Mouse (Mus musculus) ES-E14 (cell line): ENCODE data around the gene Zfp553. TPM values are rescaled to one million over a fixed set of nuclear protein-coding genes. Genes with fewer than 3 reads are reported as not detected.

Source experiments
- DNase-seq: peaks from one replicate; pipeline ENCODE4 v3.0.0-alpha.2; 2013; ENCODE audit warnings: low read depth, low spot score
- H3K27ac ChIP-seq: 2 replicates; pipeline ENCODE4 v1.5.1; 2012; ENCODE audit warnings: low read depth, mild to moderate bottlenecking, low read length, moderate library complexity, mixed read lengths; ENCODE audit not compliant: poor library complexity, insufficient read depth, severe bottlenecking
- H3K36me3 ChIP-seq: 2 replicates; pipeline ENCODE4 v1.6.1; 2012; ENCODE audit warnings: mild to moderate bottlenecking, low read length, moderate library complexity, mixed read lengths; ENCODE audit not compliant: control insufficient read depth, poor library complexity, insufficient read depth, severe bottlenecking
- H3K4me1 ChIP-seq, 2 experiments: fragments of 150-350 bp in 1 of 2; sonication (generic) in 1 of 2; 2 replicates each; pipeline ENCODE4 v1.6.1; 2012; ENCODE audit warnings: low read length in 2 of 2, mild to moderate bottlenecking in 1 of 2, mixed read lengths in 1 of 2; ENCODE audit not compliant: control insufficient read depth in 2 of 2, insufficient read depth in 2 of 2, poor library complexity in 1 of 2
- H3K4me3 ChIP-seq, 2 experiments: fragments of 150-350 bp in 1 of 2; sonication (generic) in 1 of 2; 2 replicates each; pipeline ENCODE4 v1.5.1; 2012; ENCODE audit warnings: low read length in 2 of 2, low read depth in 1 of 2, mild to moderate bottlenecking in 1 of 2, mixed read lengths in 1 of 2; ENCODE audit not compliant: insufficient read depth in 1 of 2, poor library complexity in 1 of 2, severe bottlenecking in 1 of 2
- H3K9ac ChIP-seq: 2 replicates; pipeline ENCODE4 v1.6.1; 2012; ENCODE audit warnings: low read depth, mild to moderate bottlenecking, low read length, mixed read lengths; ENCODE audit not compliant: poor library complexity, insufficient read depth, severe bottlenecking
- H3K9me3 ChIP-seq: fragments of 150-350 bp; sonication (generic); 2 replicates; pipeline ENCODE4 v1.6.1; 2012; ENCODE audit warnings: low read depth, mild to moderate bottlenecking, low read length; ENCODE audit not compliant: control insufficient read depth, insufficient read depth
- CHD2 ChIP-seq: IDR thresholded peaks from 2 replicates; pipeline ENCODE4 v1.6.1; 2014; ENCODE audit warnings: mild to moderate bottlenecking, low read depth, low read length, inconsistent platforms
- HCFC1 ChIP-seq: IDR thresholded peaks from 2 replicates; pipeline ENCODE4 v1.6.1; 2012; ENCODE audit warnings: low read length, inconsistent platforms, borderline replicate concordance; ENCODE audit not compliant: insufficient read depth
- MAFK ChIP-seq: IDR thresholded peaks from 2 replicates; pipeline ENCODE4 v1.6.1; 2014; ENCODE audit warnings: mild to moderate bottlenecking, low read depth, low read length, inconsistent platforms; ENCODE audit not compliant: insufficient read depth
- ZC3H11A ChIP-seq: IDR thresholded peaks from 2 replicates; pipeline ENCODE4 v1.6.1; 2012; ENCODE audit warnings: low read depth, mild to moderate bottlenecking, inconsistent platforms, low read length, borderline replicate concordance
- ZNF384 ChIP-seq: IDR thresholded peaks from 2 replicates; pipeline ENCODE4 v1.6.1; 2012; ENCODE audit warnings: low read depth, low read length, inconsistent platforms
- in situ Hi-C, 2 experiments: fragments of 600-800 bp; cut with MboI; formaldehyde crosslinking; loops; one replicate each; pipeline ENCODE4 v1.15.1; 2025; ENCODE audit warnings: low sequenced_read_pairs in 2 of 2, inconsistent platforms in 1 of 2; ENCODE audit not compliant: unreplicated experiment in 2 of 2
- total RNA-seq: library from RNA; depleted of rRNA; stranded (reverse); fragments of 300-350 nt; gene quantifications from 2 replicates; pipeline ENCODE4 v1.2.3, GENCODE M21; 2012; rRNA removed

Gene Zfp553
- total RNA-seq, 1 experiment: 55.2 TPM

GRCm38 (mm10) chr7:127282190-127282589 is 49.3 kb downstream of the Zfp553 start:
- no peak overlapping the region for H3K9ac ChIP-seq
- H3K4me1 ChIP-seq: peaks cover 0 to 14% of the 10 kb centered on the region in 2 experiments
- no peak for DNase-seq
- no peaks in the 10 kb centered on the region for H3K9me3 ChIP-seq
- no peaks in the 10 kb centered on the region for H3K36me3 ChIP-seq
- H3K4me3 ChIP-seq: no peak overlapping the region
- TF ChIP-seq MAFK (no peak), ZC3H11A (no peak), CHD2 (no peak), HCFC1 (no peak), ZNF384 (no peak)
- in situ Hi-C loops: no loop called here
- no peak overlapping the region for H3K27ac ChIP-seq

- no peak for DNase-seq
- Histone ChIP-seq H3K27ac (no peak overlapping the region), H3K9me3 (no peaks in the 10 kb centered on the region), H3K9ac (no peak overlapping the region), H3K4me1 (no peaks in the 10 kb centered on the region; a peak in 1 of 4 replicates), H3K36me3 (no peaks in the 10 kb centered on the region), H3K4me3 (no peak overlapping the region)
- TF ChIP-seq MAFK (no peak), ZC3H11A (no peak), CHD2 (no peak), ZNF384 (no peak)
- in situ Hi-C loops: no loop called here
Measured at GRCm38 (mm10) chr7:127285154-127285553, 52.3 kb downstream of the Zfp553 start.

Other genes with a start within 250 kb of the Zfp553 start
- gene Mvp, start 218.4 kb upstream of the Zfp553 start, total RNA-seq: 49.2 and 56.0 TPM in 2 replicates
- gene Pagr1b, start 216.6 kb upstream of the Zfp553 start, total RNA-seq: 0.63 and 1.3 TPM in 2 replicates
- 12.1 and 32.3 TPM in 2 replicates for gene Pagr1a, start 215.7 kb upstream of the Zfp553 start, total RNA-seq
- gene Gm42742, start 212.0 kb upstream of the Zfp553 start, total RNA-seq: 23.4 and 38.4 TPM in 2 replicates
- 0.36 and 0.85 TPM in 2 replicates for gene Prrt2, start 211.8 kb upstream of the Zfp553 start, total RNA-seq
- 134 and 164 TPM in 2 replicates for gene Maz, start 206.0 kb upstream of the Zfp553 start, total RNA-seq
- 97.4 and 117 TPM in 2 replicates for gene Kif22, start 190.6 kb upstream of the Zfp553 start, total RNA-seq
- not detected in 2 replicates for gene Zg16, start 145.7 kb upstream of the Zfp553 start, total RNA-seq
- 13.5 and 31.2 TPM in 2 replicates for gene AI467606, start 141.7 kb upstream of the Zfp553 start, total RNA-seq
- 5.6 and 7.1 TPM in 2 replicates for gene Qprt, start 110.8 kb upstream of the Zfp553 start, total RNA-seq
- gene Spn, start 95.2 kb upstream of the Zfp553 start, total RNA-seq: 30.2 and 67.4 TPM in 2 replicates
- 113 and 133 TPM in 2 replicates for gene Cd2bp2, start 37.0 kb upstream of the Zfp553 start, total RNA-seq
- 63.3 and 67.0 TPM in 2 replicates for gene Tbc1d10b, start 24.6 kb upstream of the Zfp553 start, total RNA-seq
- gene Mylpf, start 24.2 kb upstream of the Zfp553 start, total RNA-seq: 322 and 498 TPM in 2 replicates
- gene Sept1, start 69 bp downstream of the Zfp553 start, total RNA-seq: 85.8 and 128 TPM in 2 replicates
- 18.7 and 21.6 TPM in 2 replicates for gene Zfp771, start 11.2 kb downstream of the Zfp553 start, total RNA-seq
- gene Dctpp1, start 27.6 kb downstream of the Zfp553 start, total RNA-seq: 391 and 461 TPM in 2 replicates
- 104 and 113 TPM in 2 replicates for gene Sephs2, start 41.0 kb downstream of the Zfp553 start, total RNA-seq
- 1.8 and 2.2 TPM in 2 replicates for gene Itgal, start 63.2 kb downstream of the Zfp553 start, total RNA-seq
- gene Zfp768, start 112.5 kb downstream of the Zfp553 start, total RNA-seq: 3.5 and 4.4 TPM in 2 replicates
- gene Zfp747, start 143.0 kb downstream of the Zfp553 start, total RNA-seq: 8.7 and 9.0 TPM in 2 replicates
- 4.1 and 4.2 TPM in 2 replicates for gene 9130019O22Rik, start 154.1 kb downstream of the Zfp553 start, total RNA-seq
- gene E430018J23Rik, start 160.6 kb downstream of the Zfp553 start, total RNA-seq: 2.5 and 3.2 TPM in 2 replicates
- gene Zfp764, start 173.8 kb downstream of the Zfp553 start, total RNA-seq: 3.3 and 4.2 TPM in 2 replicates
- 12.5 and 17.3 TPM in 2 replicates for gene Zfp688, start 189.0 kb downstream of the Zfp553 start, total RNA-seq
- 2.5 and 3.5 TPM in 2 replicates for gene Zfp689, start 216.1 kb downstream of the Zfp553 start, total RNA-seq
- gene Prr14, start 226.6 kb downstream of the Zfp553 start, total RNA-seq: 16.3 and 17.1 TPM in 2 replicates
- gene Fbrs, start 246.1 kb downstream of the Zfp553 start, total RNA-seq: 11.1 and 13.4 TPM in 2 replicates